Mouse (Mus musculus) myocyte (in vitro differentiated cells): ENCODE measurements around the gene Prkca.

Experiments used
- E2F4 ChIP-seq: IDR thresholded peaks from one replicate; pipeline ENCODE4 v1.6.1; 2011; ENCODE audit warnings: mild to moderate bottlenecking, control low read depth, moderate library complexity; ENCODE audit not compliant: insufficient read depth
- POLR2A ChIP-seq: IDR thresholded peaks from one replicate; pipeline ENCODE4 v1.6.1; 2011; ENCODE audit warnings: low read depth, mild to moderate bottlenecking, control low read depth, moderate library complexity; ENCODE audit not compliant: insufficient read length
- USF1 ChIP-seq: IDR thresholded peaks from one replicate; pipeline ENCODE4 v1.6.1; 2011; ENCODE audit warnings: low read depth, mild to moderate bottlenecking, control low read depth, moderate library complexity

DNA sequence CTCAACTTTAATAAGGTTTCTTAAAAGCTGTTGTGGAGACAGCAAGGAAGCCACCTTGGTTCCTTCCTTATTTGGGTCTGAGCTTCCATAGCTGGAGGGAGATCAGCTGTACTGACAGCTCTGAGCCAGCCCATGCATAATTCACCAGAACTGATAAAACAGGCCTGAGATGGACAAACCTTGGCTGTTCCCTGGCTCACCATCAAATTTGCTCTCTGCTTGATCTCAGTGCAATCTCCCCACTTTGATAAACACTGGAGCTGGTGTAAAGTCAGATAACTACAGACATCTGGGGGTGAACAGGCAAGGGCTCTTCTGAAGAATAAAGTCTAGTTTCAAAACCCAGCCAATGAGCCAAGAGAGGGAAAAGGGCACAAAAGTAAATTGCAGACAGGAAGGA lies 261.1 kb downstream of the Prkca start:
- TF ChIP-seq POLR2A (no peak), E2F4 (no peak), USF1 (no peak)
